Mouse (Mus musculus) heart, postnatal 36 days (tissue): ENCODE results near the gene Ubash3b. TPM values are rescaled to one million over a fixed set of nuclear protein-coding genes. Genes with fewer than 3 reads are reported as not detected.

Experiments
- DNase-seq, 2 experiments: peaks; one replicate each; pipeline ENCODE4 v3.0.0; 2021 to 2022
- intact Hi-C: fragments of 180-260 bp; cut with DNase I; formaldehyde crosslinking; loops from one replicate; pipeline ENCODE4 v1.15.1; 2025
- total RNA-seq, 2 experiments: library from RNA; stranded (reverse); gene quantifications; 2 replicates each; pipeline ENCODE4 v1.2.3; 2021

Gene Ubash3b
- total RNA-seq: under 1 TPM; 0.72 to 0.81 TPM

DNA sequence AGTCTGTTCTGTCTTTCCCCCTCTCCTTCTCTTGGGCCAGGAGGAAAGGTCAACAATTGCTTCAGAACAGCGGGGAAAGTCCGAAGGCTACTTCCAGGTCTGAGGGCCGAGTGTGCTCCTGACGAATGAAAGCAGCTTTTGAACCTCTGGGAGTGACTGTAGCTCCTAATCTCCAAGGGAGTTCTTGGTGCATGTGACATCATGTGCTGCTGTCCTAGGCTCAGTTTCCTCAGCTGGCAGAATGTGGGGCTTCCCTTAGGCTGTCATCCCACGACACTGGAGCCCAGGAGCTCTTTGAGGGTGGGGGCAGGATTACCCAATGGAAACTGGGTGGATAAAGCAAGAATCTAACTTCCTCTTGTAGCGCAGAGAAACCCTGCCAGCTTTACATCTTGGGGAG is at the start of gene Ubash3b:
Gene Ubash3b (minus strand): TSS at position 285 of the 400 bp plus-strand sequence.
- intact Hi-C loops: no loop called here
- DNase-seq: no peak

DNA sequence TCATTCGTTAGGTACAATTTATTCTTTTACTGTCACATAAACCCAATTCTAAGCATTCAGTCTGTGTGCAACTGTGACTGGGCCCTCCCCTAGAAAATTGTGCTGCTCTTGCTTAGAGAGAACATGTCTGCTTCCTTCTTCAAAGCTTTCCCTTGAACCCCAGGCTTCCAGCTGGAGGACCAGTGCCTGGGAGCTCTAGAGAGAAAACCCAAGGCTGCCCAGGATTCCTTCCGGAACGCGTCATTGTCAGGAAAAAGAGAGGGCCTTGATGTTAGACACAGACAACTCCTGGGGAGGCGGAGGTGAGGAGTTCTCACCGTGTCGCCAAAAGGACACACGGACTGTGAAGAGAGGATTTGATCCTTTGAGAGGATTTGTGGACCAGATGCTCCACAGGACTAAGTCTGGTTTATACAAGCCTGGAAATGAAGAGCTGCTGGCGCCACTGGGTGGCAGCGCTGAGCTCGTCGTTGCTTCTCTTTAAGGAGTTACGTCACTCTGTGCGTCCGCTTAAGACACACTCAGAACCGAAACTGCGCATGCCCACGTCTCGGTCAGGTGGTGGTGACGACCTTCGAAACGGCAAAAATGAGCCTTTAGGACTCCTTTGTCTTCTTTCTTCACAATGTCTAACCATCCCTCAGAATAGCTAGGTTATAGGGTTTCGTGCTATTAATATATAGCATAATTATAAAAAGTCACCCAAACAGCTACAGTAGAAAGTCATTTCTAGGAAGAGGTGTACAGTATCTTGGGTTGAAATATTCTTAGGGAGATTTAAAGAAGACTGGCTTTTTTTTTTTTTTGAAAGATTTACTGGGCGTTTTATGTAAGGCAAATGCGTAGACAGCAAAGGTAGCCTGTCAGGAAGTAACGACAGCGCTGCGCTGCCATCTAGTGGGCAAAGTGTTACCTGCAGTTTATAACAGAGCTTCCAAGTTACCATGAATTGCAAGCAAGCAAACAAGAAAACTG is 45.9 kb upstream of the Ubash3b start:
- DNase-seq: peak; percentile 88 to 92
- intact Hi-C loops: no loop called here

DNA sequence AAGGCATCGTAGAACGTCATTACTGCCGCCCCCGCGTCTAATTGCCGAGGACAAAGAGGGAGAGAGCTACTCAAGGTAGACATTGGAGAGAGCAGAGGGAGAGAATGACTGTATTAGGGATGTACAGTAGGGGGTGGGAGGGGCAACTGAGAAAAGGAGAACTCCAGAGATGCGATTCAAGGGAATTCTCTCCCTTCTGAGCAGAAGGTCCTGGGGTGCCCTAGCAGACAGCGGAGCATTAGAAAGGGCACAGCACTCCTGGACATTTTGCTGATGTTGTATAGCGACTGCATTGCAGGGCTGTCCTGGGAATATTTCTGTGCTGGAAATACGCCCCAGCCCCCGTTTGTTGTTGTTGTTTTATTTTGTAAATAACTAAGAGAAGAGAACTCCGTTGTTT is 45.2 kb upstream of the Ubash3b start:
- intact Hi-C loops: no loop called here
- DNase-seq: no peak

DNA sequence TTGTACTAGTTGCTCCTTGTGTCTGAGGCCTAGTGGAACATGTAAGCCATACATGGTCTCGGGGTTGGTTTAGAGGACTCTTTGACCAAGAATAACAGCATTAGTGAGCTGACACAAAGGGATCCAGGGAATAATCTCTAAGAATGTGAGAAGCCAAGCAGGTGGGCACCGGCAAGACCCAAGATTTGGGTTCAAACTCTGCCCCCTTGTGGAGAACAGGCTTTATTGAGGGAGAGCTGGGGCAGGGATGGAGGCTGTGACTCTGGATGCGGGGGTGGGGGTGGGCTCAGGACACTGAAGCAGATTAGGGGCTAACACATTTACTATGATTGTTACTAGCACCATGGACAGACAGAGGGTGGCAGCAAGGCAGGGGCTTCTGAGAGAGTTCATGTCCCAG is 43.8 kb upstream of the Ubash3b start:
- DNase-seq: no peak
- intact Hi-C loops: no loop called here

DNA sequence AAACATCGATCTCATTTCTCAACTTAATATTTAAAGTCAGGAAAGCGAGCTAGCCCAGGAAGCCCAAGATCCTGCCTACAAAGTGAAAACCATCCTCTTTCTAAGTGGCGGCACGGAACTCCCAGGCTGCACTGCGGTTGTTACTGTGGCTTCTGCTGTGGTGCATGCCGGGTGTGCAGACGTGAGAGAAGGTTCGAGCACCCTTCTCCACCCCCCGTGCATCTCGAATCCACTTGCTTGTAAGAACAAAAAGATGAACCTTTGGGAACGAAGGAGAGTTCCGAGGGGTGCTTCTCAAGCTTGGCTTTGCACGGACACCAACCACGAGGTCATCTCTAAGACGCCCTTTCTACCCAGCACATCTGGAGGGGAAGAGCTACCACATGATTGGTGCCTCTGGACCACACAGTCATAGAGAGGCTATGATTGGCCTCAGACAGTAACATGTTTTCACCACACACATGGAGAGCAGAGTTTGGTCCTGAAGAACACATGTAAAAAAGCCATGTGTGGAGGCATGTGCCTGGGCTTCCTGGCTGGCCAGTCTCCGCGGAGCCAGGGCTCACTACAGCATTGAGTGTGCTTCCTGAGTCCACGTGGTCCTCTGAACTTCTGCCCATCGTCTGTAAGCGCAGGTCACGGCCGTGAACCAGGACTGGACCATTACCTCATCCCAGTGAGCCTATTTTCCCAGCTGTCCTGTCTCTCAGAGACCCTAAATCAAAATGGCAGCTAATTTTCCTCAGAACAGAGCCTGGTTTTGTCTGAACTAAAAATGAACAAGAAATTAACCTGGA is 38.2 kb upstream of the Ubash3b start:
- DNase-seq: no peak
- intact Hi-C loops: no loop called here

DNA sequence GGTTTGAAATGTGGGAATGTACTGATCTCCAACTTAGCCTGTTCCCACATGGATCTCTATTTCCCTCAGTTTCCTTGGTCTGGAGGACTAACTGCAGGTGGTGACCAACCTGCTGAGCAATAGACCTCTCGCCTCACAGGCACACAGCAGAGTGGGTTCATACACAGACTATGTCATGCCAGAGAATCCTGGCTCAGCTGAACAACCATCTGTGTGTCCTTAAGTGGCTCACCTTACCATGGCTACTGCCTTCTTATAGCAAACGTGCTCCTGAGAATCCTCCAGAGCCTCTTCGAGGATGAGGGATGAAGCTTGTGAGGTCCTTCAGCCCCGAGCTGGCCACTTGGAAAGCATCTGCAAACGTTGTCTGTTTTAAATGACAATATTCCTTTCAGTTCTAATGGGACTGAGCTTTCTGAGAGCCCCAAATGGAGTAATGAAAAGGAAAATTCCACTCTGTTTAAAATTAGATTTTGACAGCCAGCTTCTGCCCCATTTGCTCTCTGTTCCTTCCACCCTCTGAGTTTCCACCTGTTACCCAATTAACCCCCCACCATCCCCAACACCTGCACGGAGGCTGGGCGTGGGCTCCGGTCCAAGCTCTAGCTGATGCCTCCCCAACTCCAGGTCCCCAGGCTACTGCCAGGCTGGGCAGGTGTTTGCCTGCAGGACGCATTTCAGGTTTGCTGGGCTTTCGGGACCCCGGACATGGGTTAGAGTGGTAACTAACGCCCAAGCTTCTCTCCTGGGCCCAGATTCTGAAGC is 37.2 kb upstream of the Ubash3b start:
- intact Hi-C loops: no loop called here
- DNase-seq: no peak

DNA sequence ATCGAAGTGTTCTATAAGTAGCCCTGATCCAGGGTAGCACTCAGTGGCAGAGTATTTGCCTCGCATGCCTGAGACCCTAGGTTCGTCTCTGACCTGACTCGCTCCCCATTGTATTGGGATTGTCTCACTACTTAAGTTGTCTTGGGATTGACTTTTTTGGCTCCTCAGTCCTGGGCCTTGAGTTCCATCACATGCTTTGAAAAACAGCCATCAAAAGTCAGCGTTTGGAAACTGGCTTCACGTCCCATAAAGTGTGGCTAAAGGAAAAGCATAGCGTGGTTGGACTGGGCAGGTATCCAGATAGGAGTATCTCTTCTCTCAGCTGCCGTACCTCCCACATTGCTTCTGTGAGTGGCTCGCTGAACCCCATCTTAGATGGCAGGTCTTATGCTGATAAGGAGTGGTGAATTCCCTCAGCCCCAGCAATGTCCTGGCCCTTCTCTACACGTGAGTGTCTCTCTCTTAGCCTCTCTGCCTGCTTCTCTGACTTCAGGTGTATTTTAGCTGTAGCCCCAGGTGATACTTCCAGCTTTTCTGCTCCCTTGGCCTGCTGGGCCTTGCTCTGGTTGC is 34.3 kb upstream of the Ubash3b start:
- intact Hi-C loops: no loop called here
- DNase-seq: no peak

DNA sequence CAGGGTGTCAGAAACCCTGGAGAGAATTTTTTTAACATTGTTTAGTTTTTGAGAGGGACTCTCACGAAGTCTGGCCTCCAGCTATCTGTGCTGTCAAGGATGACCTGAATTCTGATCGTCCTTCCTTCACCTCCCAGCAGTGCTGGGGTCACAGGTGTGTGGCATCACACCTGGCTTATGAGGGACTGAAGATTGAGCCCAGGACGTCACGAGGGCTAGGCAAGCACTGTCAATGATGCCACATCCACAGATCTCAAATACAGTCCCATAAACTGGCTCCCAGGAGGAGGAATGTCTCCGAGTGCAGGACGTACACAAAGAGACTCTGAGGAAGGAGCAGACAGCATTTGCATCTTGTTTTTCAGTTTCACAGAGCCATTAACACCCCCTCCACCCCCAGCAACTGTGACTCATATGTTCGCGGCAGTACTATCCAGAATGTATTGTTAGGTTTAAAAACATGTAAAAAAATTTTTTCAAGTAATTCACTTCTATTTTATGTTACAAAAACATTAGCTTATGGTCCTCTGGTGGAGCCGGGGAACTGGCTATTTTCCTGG is 30.2 kb upstream of the Ubash3b start:
- no peak for DNase-seq
- intact Hi-C loops: loop anchor here (1.0 kb wide), 2 partner anchors 147 to 201 kb away; no protein-coding TSS in a partner anchor

DNA sequence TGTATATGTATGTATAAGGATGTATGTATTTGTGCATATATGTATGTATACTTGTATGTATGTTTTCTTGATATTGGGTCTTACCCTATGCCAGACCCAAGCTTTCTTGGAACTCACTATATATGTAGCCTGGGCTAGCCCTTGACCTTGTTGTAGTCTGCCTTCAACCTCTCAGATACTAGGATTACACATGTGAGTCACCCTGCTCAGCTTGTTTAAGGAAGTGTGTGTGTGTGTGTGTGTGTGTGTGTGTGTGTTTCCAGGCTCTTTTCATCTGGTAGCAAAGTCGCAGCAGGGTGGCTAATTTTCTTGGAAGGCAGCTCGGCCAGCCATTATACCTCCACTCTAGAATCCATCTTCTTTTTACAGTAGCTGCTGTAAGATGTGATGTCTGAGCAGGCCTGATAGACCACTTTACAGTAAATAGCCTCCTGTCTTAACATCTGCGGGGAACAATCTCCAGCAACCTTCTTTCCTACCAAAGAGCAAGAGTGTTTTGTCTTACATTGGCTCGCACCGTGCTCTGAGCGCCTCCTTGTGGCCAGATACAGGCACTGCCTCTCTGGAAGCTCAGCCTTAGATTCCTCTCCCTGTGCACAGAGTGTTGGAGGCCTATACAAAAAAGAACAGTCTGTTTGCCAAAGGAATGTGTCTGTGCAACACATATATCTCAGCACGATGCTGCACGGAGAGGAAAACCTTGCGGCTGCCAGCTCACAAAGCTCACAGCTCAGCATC is 29.4 kb upstream of the Ubash3b start:
- intact Hi-C loops: loop anchor here (1.0 kb wide), 2 partner anchors 147 to 201 kb away; no protein-coding TSS in a partner anchor
- DNase-seq: peak; percentile 73 to 80

DNA sequence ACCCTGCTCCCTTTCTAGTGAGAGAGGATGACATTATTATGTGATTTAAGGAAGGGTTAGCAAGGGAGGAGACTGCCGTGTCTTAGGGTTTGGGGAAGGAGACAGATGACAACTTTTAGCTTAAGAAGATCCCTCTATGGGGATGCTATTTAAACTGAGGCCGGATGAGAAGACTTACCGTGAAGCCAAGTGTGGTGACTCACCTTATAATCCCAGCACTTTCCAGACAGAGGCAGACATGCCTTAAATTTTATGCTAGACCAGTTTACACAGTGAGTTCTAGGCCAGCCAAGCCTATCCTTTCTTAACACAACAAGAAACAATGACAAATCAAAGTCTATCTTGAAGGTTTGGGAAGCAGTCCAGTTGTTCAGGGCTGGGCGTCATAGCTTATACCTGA is 26.4 kb upstream of the Ubash3b start:
- intact Hi-C loops: loop anchor here (5.0 kb wide), 1 partner anchor 356 kb away; no protein-coding TSS in a partner anchor
- no peak for DNase-seq

DNA sequence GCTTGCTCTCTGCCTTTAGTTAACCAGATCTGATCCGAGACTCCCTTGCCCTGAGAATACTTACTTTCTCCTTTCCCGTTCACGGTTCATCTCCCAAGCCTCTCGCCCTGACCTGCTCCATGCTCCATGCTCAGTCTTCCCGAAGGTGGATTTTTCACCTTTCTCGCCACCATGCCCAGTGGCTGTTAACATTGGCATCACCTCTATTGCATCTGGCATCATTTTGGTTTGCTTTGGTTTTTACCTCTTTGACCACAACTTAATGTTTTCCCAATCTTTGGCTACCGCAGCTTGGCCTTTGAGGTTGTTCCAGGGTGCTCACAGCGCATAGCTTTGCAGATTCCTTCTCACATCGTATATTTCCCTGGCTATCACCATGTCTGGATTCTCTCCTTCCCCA is 26.0 kb upstream of the Ubash3b start:
- DNase-seq: no peak
- intact Hi-C loops: loop anchor here (5.0 kb wide), 1 partner anchor 355 kb away; no protein-coding TSS in a partner anchor

DNA sequence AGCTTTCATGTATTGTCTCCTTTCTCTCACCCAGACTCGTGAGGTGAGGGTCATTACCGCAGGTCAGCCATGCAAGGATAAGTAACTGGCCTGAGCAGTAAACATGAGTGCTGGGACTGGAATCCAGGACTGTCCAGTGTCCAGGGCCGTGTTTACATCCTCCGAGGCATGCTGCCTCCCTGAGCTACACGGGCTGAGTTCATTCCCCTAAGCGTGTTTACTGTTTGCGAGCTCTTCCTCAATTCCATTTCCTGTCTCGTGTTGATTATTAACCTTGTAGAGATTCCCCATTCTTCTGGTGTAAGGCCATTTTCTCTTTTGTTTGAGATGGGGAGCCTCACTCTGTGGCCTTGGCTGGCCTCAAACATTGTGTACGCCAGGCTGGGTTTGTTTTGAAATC is 23.8 kb upstream of the Ubash3b start:
- intact Hi-C loops: loop anchor here (5.0 kb wide), 1 partner anchor 353 kb away; no protein-coding TSS in a partner anchor
- no peak for DNase-seq

DNA sequence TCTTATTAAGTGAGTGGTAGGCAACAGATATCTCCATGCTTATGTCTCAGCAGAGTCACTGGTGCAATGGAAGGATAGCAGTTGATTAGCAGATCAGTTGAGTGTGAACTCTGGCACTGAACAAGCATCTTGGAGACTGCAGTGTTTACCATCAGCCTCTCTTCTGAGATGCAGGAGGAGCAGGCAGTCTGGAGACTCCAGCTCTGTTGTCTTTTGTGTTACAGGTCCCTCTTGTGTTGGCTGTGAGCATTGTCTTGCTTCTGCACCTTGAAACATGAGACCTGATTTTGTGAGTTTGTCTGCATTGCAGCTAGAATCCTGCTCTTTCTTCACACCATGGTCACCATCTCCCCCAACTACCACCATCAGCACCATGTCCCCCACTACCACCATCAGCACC is 21.1 kb upstream of the Ubash3b start:
- intact Hi-C loops: loop anchor here (1.0 to 2.0 kb wide), 2 partner anchors 138 to 192 kb away; no protein-coding TSS in a partner anchor
- peak in 1 of 2 experiments; percentile 20 for DNase-seq

DNA sequence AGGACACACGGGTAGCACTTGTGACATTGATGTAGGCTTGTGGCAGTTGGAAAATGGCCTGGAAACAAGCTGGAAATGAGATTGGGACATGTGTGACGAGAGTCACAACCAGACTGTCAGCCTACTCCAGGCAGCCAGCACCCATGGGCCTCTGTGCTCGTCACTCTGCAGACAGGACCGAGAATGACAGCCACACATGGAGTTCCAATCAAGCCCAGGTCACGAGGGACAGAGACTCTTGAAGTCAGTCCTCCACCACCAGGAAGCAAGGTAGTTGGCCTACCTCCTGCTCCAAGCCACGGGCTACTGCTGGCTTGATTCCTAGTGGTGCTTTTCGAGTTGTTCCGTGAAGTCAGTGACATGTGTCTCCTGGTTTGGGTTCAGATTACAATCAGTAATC is 20.3 kb upstream of the Ubash3b start:
- DNase-seq: no peak
- intact Hi-C loops: loop anchor here (1.0 to 2.0 kb wide), 2 partner anchors 138 to 191 kb away; no protein-coding TSS in a partner anchor

DNA sequence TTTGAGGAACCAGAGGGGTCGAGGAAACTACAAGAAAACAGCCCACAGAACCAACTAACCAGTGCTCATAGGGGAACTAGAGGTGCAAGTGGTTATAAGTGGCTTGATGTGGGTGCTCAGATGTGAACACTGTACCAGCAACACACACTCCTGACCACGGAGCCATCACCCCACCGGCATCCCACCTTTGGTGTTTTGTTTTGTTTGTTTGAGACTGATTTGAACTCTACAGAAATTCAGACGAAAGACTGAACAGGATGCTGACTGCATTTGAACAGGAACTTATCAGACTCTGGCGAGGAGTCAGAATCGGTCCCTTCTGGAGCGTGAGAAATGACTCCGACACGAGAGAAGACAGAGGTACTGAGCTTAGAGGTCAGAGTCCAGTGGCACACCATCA is 19.9 kb upstream of the Ubash3b start:
- no peak for DNase-seq
- intact Hi-C loops: no loop called here

DNA sequence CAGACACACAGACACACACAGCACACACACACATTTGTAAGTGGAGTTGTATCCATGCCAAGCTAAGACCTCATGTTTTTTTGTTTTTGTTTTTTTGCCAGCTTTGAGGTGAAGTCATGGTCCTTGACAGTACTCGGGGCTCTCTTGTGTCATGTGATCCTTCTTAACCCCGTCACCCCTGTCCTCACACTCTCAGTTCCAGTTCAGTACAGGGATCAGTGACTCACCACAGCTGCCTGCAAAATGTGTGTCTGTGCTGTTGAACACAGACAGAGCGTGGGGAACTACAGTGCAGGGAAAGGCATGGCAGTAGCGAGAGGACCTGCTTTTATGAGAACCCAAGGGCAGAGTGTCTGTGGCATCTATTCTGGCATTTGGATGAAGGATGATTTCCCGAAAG is 17.6 kb upstream of the Ubash3b start:
- no peak for DNase-seq
- intact Hi-C loops: no loop called here

DNA sequence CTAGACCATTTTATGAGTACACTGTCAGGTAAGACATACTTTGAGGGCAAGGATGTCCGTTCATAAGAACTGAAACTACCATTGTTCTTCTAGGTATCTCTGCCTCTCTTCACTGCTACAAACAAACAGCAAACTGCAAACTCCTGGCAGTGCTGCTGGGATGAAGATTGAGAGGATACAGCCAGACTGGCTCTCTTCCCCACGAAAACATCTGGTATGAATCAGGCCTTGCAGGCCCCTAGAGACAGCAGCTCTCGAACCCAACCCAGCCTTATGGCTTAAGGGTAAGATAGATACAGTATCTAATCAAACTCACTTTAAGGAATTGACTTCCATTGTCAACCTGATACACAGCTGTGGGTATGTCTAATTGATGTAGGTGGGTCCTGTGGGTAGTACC is 11.7 kb upstream of the Ubash3b start:
- DNase-seq: peak in 1 of 2 experiments; percentile 30
- intact Hi-C loops: no loop called here

DNA sequence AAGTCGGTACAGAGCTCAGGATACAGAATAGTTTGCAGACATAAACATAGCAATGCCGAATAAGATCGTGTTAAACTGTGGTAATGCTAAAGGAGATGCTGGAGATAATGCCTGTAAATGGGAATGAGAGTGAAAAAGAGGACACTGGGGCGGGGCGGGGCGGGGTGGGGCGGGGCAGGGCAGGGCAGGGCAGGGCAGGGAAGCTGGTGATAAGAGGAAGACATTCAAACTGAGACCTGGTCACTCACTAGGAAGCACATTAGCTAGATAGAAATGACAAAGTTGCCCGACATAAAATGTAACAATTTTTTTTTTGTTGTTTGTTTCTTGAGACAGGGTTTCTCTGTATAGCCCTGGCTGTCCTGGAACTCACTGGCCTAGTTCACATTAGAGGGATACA is 10.9 kb upstream of the Ubash3b start:
- no peak for DNase-seq
- intact Hi-C loops: no loop called here

DNA sequence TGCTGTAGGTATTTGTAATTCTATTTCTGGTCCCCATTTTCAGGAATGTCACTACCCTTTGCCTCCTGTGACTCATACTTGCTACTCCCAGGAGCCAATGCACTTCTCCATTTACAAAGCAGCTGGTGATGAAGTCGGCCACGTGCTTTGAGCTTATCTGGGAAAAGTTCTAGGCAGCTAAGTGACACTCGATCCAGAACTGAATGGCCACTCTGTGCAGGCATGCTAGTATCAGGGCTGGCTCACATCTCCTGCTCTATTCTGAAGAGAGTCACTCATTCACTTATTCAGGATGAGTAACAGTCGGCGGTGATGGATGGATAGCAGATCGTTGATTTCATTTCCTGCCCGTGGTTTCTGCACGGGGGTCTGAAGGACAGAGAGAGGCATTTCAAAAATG is 8.5 kb upstream of the Ubash3b start:
- no peak for DNase-seq
- intact Hi-C loops: no loop called here
